20 mouse cellular contexts compared by ENCODE assay signal in genomic region chr5:24404594-24405360, GRCm38 (mm10). TPM values are rescaled to one million over a fixed set of nuclear protein-coding genes. Genes with fewer than 3 reads are reported as not detected.
DNase-seq lines count a peak whose midpoint lies in the region; ATAC-seq and TF ChIP-seq lines count a peak whose summit lies in the region.
"Had no signal": no experiment of that assay in that cellular context is flagged by ENCODE, and none has a peak within 500 bp of the region (broad histone marks: within the 10 kb centered on the region; RNA-seq: fewer than 3 reads in every experiment).

No protein-coding gene starts in this region.

- peaks cover 0 to 18% of the 10 kb centered on the region in 2 experiments; a peak in 3 of 4 replicates for H3K36me3 ChIP-seq in MEL (ENCODE audit: control insufficient read depth in 1 of 2, insufficient read depth in 2 of 2, low read length in 2 of 2)
- H3K36me3 ChIP-seq in heart, embryonic 10.5 days = peaks cover 93% of the 10 kb centered on the region

- H3K4me1 ChIP-seq in MEL (ENCODE audit: control insufficient read depth in 1 of 2, insufficient read depth in 2 of 2, low read length in 2 of 2) = peaks cover 15 to 20% of the 10 kb centered on the region in 2 experiments
- no peaks in the 10 kb centered on the region for H3K4me1 ChIP-seq in cortical plate, adult 2 months (ENCODE audit: control insufficient read depth, insufficient read depth, low read length)
- peaks cover 26% of the 10 kb centered on the region for H3K4me1 ChIP-seq in heart, embryonic 10.5 days
- H3K4me1 ChIP-seq: forebrain, embryonic 15.5 days had no signal

- no peaks in the 10 kb centered on the region for H3K79me2 ChIP-seq in MEL (ENCODE audit: control insufficient read depth, insufficient read depth, low read length, poor library complexity)

- TF ChIP-seq RAD21 in MEL (IDR thresholded peaks at IDR 0.05; ENCODE audit: low read depth, low read length) = no peak

- H3K9me3 ChIP-seq in MEL (replicated peaks; ENCODE audit: insufficient read depth, low read length) = no peaks in the 10 kb centered on the region
- no peaks in the 10 kb centered on the region for H3K9me3 ChIP-seq in heart, embryonic 10.5 days
- H3K9me3 ChIP-seq: forebrain, embryonic 15.5 days; G1E had no signal

- peak overlapping the region; percentile 40 for H3K27ac ChIP-seq in MEL (ENCODE audit: control insufficient read depth, low read depth, low read length)
- H3K27ac ChIP-seq in cortical plate, adult 2 months (ENCODE audit: insufficient read depth, low read length) = peak overlapping the region; percentile 62; the same call in 1 of the 2 replicates
- H3K27ac ChIP-seq in heart, embryonic 10.5 days = no peak overlapping the region
- H3K27ac ChIP-seq: forebrain, embryonic 15.5 days had no signal

- no peaks in the 10 kb centered on the region for H3K27me3 ChIP-seq in MEL (ENCODE audit: control insufficient read depth in 1 of 2, insufficient read depth in 2 of 2, low read length in 2 of 2)
- H3K27me3 ChIP-seq in heart, embryonic 10.5 days (ENCODE audit: insufficient read depth, poor library complexity, severe bottlenecking) = no peaks in the 10 kb centered on the region
- H3K27me3 ChIP-seq: forebrain, embryonic 15.5 days had no signal

- no peak overlapping the region for H3K9ac ChIP-seq in MEL (ENCODE audit: control insufficient read depth, low read depth, low read length, poor library complexity, severe bottlenecking)
- H3K9ac ChIP-seq: forebrain, embryonic 15.5 days had no signal

- no peak for TF ChIP-seq POLR2A in MEL (IDR thresholded peaks at IDR 0.05; ENCODE audit: control insufficient read depth in 1 of 2, insufficient read depth in 1 of 2, low read depth in 1 of 2, low read length in 2 of 2, poor library complexity in 1 of 2)
- peak; percentile 6; the same call in 1 of the 2 replicates for TF ChIP-seq POLR2A in cortical plate, adult 2 months (IDR thresholded peaks at IDR 0.05; ENCODE audit: extremely low read depth, insufficient read depth, low read length)

- H3K4me3 ChIP-seq in MEL (ENCODE audit: control insufficient read depth in 1 of 2, insufficient read depth in 1 of 2, low read depth in 2 of 2, low read length in 2 of 2) = no peak overlapping the region
- H3K4me3 ChIP-seq in cortical plate, adult 2 months (ENCODE audit: insufficient read depth, low read length) = no peak overlapping the region
- no peak overlapping the region for H3K4me3 ChIP-seq in heart, embryonic 10.5 days
- H3K4me3 ChIP-seq: erythroblast, embryonic 14.5 days; forebrain, embryonic 15.5 days had no signal

- no peak; a peak in 2 of 4 replicates for TF ChIP-seq EP300 in MEL (IDR thresholded peaks at IDR 0.05; ENCODE audit: low read depth in 1 of 2, low read length in 2 of 2)

- no peak for TF ChIP-seq CTCF in MEL (IDR thresholded peaks at IDR 0.05 in 2 of 3, conservative IDR thresholded peaks at IDR 0.05 in 1 of 3; ENCODE audit: control insufficient read depth in 1 of 3, insufficient read depth in 1 of 3, low read depth in 2 of 3, low read length in 3 of 3, poor library complexity in 1 of 3, severe bottlenecking in 1 of 3)
- TF ChIP-seq CTCF in cortical plate, adult 2 months (IDR thresholded peaks at IDR 0.05; ENCODE audit: extremely low read depth, insufficient read depth, low read length) = no peak

- 79% methylated on average over 6 of the region's 6 CpGs for WGBS in heart, embryonic 10.5 days

- ATAC-seq in frontal cortex, adult (ENCODE audit: low TSS enrichment) = peak; percentile 42
- ATAC-seq: forebrain, embryonic 15.5 days had no signal

- DNase-seq in frontal cortex, postnatal 10 days (ENCODE audit: low spot score in 2 of 2) = no peak
- peak; percentile 72 for DNase-seq in 3134 (ENCODE audit: extremely low read depth, insufficient read length, low spot score)
- DNase-seq in MEL (ENCODE audit: low read depth, low spot score) = peak; percentile 73
- no peak for DNase-seq in heart, embryonic 10.5 days (ENCODE audit: low spot score)
- no peak for DNase-seq in kidney, postnatal 14 days
- no peak for DNase-seq in thymus, postnatal 4 days
- DNase-seq: cerebellum, postnatal 14 days; kidney, adult 18-20 months; kidney, postnatal 36 days; lung, postnatal 36 days had no signal

TF ChIP-seq in MEL, 35 proteins besides CTCF, POLR2A, EP300 and RAD21:
- peak; percentile 31; the same call in 1 of the 2 replicates for TF ChIP-seq TAL1 (IDR thresholded peaks at IDR 0.05; ENCODE audit: low read length)
- TF ChIP-seq UBTF (IDR thresholded peaks at IDR 0.05; ENCODE audit: borderline replicate concordance, insufficient read depth, low read depth, low read length) = no peak
- peak; percentile 16; the same call in 1 of the 2 replicates for TF ChIP-seq ETS1 (IDR thresholded peaks at IDR 0.05; ENCODE audit: low read depth, low read length)
- peak; percentile 75 for TF ChIP-seq TBP (IDR thresholded peaks at IDR 0.05; ENCODE audit: low read depth, low read length)

RNA-seq across cellular contexts. Expression of gene Asic3, which starts 8.4 kb away (rescaled TPM):
- total RNA-seq in MEL (2012; rRNA removed) = 0.04 TPM in 1 of 2 replicates, not detected in the other
- polyA plus RNA-seq in MEL (2012; ENCODE audit: insufficient read depth in 1 of 2, insufficient read length in 2 of 2, low read depth in 1 of 2, low replicate concordance in 2 of 2, missing spikeins in 1 of 2) = under 1 TPM in 1 of 2 experiments, not detected in 1; 0.35 TPM
- 0.44 and 0.70 TPM in 2 replicates for polyA plus RNA-seq in cortical plate, adult 2 months (2012; rRNA removed)
- polyA plus RNA-seq in heart, embryonic 10.5 days (2016; fragmentation: Nextera tagmentation; extraction: Ambion mirVana) = 0.11 TPM in 1 of 2 replicates, not detected in the other
- total RNA-seq: granulocyte monocyte progenitor cell, adult 5-6 weeks; hematopoietic stem cell, adult 5-6 weeks; monocyte, adult 5-6 weeks had no signal
- polyA plus RNA-seq: erythroblast, embryonic 14.5 days; G1E; heart, embryonic 14.5 days; liver, embryonic 16.5 days had no signal

RNA-seq across cellular contexts. Expression of gene Abcb8, which starts 11.3 kb away (rescaled TPM):
- 72.4 and 76.9 TPM in 2 replicates for total RNA-seq in MEL (2012; rRNA removed)
- 100 to 1,000 TPM in 1 of 2 experiments, not detected in 1; 124 TPM for polyA plus RNA-seq in MEL (2012; ENCODE audit: insufficient read depth in 1 of 2, insufficient read length in 2 of 2, low read depth in 1 of 2, low replicate concordance in 2 of 2, missing spikeins in 1 of 2)
- 54.8 and 57.3 TPM in 2 replicates for polyA plus RNA-seq in cortical plate, adult 2 months (2012; rRNA removed)
- polyA plus RNA-seq in heart, embryonic 10.5 days (2016; fragmentation: Nextera tagmentation; extraction: Ambion mirVana) = 62.7 and 81.3 TPM in 2 replicates

RNA-seq across cellular contexts. Expression of gene Atg9b, which starts 12.8 kb away (rescaled TPM):
- total RNA-seq in MEL (2012; rRNA removed) = 30.2 and 41.2 TPM in 2 replicates
- polyA plus RNA-seq in MEL (2012; ENCODE audit: insufficient read depth in 1 of 2, insufficient read length in 2 of 2, low read depth in 1 of 2, low replicate concordance in 2 of 2, missing spikeins in 1 of 2) = 10 to 100 TPM in 1 of 2 experiments, not detected in 1; 41.5 TPM
- polyA plus RNA-seq in cortical plate, adult 2 months (2012; rRNA removed) = 4.0 and 4.1 TPM in 2 replicates
- polyA plus RNA-seq in heart, embryonic 10.5 days (2016; fragmentation: Nextera tagmentation; extraction: Ambion mirVana) = 1.2 and 2.3 TPM in 2 replicates
- total RNA-seq: monocyte, adult 5-6 weeks had no signal

RNA-seq across cellular contexts. Expression of gene Cdk5, which starts 18.6 kb away (rescaled TPM):
- 18.2 and 24.8 TPM in 2 replicates for total RNA-seq in MEL (2012; rRNA removed)
- 10 to 100 TPM in 1 of 2 experiments, not detected in 1; 82.6 TPM for polyA plus RNA-seq in MEL (2012; ENCODE audit: insufficient read depth in 1 of 2, insufficient read length in 2 of 2, low read depth in 1 of 2, low replicate concordance in 2 of 2, missing spikeins in 1 of 2)
- polyA plus RNA-seq in cortical plate, adult 2 months (2012; rRNA removed) = 232 TPM in 2 replicates
- polyA plus RNA-seq in heart, embryonic 10.5 days (2016; fragmentation: Nextera tagmentation; extraction: Ambion mirVana) = 33.9 and 37.4 TPM in 2 replicates

RNA-seq across cellular contexts. Expression of gene Slc4a2, which starts 18.9 kb away (rescaled TPM):
- 20.1 and 20.9 TPM in 2 replicates for total RNA-seq in MEL (2012; rRNA removed)
- 10 to 100 TPM in 1 of 2 experiments, not detected in 1; 56.3 TPM for polyA plus RNA-seq in MEL (2012; ENCODE audit: insufficient read depth in 1 of 2, insufficient read length in 2 of 2, low read depth in 1 of 2, low replicate concordance in 2 of 2, missing spikeins in 1 of 2)
- polyA plus RNA-seq in cortical plate, adult 2 months (2012; rRNA removed) = 36.5 and 39.9 TPM in 2 replicates
- polyA plus RNA-seq in heart, embryonic 10.5 days (2016; fragmentation: Nextera tagmentation; extraction: Ambion mirVana) = 33.2 and 36.0 TPM in 2 replicates

Comparison
In these comparisons a context has a peak if more than half of its experiments do, and no peak if none do; other contexts are left out.
1. DNase-seq: peak in 3134 (single experiment) and MEL (single experiment); none in frontal cortex, postnatal 10 days (0 of 2), heart, embryonic 10.5 days (single experiment), kidney, postnatal 14 days (single experiment) and thymus, postnatal 4 days (single experiment).